Mouse (Mus musculus) neutrophil, adult 5-6 weeks (primary cell): ENCODE data around the gene Trp53bp2. TPM values are rescaled to one million over a fixed set of nuclear protein-coding genes. Genes with fewer than 3 reads are reported as not detected.

Source experiments
- ATAC-seq: fragments of 151-379, 151-347 bp; 2 replicates; pipeline ENCODE4 v1.8.0; 2017; ENCODE audit warnings: mild to moderate bottlenecking, moderate TSS enrichment; ENCODE audit not compliant: insufficient number of reproducible peaks, poor library complexity, low FRiP score, severe bottlenecking; ENCODE audit errors: extremely low read depth
- total RNA-seq: library from RNA; stranded (forward); fragments of 200-1000 nt; gene quantifications from 2 replicates; pipeline ENCODE4 v1.2.3, GENCODE M21; 2017

Trp53bp2 gene
- total RNA-seq, 1 experiment from 2014 or later: 15.2 TPM

DNA sequence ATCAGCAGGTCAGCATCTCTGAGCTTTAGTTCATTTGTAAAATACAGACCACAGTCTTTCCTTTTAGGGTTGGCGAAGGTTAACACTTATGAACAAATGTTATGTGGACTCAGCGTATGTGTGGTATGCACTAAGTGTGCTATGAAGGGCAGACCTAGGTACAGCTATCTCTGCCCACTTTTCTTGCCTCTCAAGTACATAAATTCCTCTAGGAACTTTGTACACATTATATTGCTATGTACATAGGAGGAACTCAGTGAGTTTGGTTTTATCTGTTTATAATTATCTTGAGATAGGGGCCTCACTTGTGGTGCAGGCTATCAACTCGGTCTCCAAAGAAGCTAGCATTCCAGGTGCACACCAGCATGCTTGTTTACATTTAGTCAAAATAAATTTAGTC is 9.1 kb upstream of the Trp53bp2 start:
- ATAC-seq: no peak

DNA sequence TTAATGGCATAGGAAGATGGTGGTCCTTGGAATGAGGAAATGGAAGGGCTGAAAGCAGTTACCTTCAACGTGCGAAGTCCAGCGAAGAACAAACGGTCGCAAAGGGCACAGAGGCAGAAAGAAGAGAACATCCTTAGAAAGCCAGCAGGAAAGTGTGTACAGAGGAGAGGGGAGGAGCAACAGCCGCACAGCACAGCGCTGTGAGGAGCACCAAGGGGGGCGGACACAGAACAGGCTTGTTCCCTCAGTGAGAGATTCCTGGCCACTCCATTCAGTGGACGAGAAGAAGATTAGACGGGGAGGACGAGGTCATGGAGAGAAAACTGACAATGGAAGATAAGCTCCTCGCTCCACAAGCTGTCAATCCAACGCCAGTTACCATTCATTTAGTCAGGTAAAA is 5.9 kb upstream of the Trp53bp2 start:
- ATAC-seq: no peak

DNA sequence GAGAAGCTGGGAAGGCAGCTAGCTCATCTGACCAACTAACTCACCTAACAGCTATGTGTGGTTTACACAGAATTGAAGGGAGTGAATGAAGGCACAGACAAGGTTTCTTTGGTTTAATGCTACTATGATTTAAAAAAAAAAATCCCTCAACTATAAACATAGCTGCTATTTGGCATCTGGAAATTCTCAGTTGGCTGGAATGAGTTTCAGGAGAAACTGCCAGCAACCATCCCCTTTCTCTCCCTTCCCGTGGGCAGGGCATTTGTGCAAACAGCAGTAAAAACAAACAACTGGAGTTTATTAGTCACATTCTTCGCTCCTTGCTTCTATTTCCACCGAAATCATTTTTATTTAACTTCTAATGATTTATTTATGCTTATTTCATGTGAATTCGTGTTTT is 2.4 kb upstream of the Trp53bp2 start:
- ATAC-seq: no peak

DNA sequence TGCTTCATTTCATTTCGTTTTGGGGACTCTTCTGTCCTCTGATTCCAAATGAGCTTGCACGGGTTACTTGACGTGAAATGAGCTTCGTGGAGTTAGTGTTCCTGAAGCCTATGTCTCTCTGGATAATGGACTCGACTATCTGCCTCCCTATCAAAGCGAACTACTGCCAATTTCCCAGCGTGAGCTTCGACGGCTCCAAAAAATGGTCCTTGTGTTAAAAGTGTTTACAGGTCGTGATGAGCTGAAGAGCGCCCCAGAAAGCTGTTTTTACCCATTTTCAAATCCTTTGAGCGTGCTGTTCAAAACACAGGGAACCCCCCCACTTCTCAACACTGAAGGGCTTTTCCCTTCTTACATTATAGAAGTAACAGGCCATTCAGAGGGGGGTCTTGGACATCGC is 729 bp upstream of the Trp53bp2 start:
- ATAC-seq: no peak

DNA sequence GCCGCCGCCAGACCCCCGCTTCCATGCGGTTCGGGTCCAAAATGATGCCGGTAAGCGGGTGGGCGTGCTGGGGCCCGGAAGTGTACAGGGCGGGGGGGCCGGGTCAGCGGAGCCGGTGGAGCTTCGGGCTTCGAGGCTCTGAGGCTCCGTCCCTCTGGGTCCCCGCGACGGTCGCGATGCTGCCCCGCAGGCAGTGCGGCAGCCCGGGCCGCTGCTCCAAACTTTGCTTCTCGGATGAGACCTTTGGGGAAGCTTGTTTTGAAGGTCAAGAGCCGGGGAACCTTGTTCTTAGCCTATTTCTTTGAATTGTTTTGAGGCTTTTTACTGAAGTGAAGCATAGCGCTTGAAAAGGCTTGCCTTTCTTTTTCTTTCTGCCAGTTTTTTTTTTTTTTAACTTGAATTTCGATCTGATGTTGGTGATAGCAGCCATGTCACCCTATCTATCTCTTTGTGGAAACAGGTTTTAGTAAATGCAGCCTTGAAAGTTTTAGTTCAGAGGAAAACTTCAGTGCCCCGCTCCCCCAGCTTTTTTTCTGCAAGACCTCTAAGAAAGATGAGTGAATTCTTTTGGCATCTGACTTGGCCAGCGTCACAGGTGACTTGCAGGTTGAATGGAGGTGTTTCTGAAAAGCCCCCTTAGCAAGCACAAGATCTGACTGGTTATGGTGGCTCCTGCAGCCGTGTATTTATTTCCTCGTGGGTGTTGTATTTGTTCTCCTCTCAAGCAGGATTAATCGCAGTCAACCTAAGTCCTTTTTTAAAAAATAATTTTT is 615 bp downstream of the Trp53bp2 start:
- 0 out of 2 replicates have a peak, but pooled peaks have one; percentile 18 for ATAC-seq

DNA sequence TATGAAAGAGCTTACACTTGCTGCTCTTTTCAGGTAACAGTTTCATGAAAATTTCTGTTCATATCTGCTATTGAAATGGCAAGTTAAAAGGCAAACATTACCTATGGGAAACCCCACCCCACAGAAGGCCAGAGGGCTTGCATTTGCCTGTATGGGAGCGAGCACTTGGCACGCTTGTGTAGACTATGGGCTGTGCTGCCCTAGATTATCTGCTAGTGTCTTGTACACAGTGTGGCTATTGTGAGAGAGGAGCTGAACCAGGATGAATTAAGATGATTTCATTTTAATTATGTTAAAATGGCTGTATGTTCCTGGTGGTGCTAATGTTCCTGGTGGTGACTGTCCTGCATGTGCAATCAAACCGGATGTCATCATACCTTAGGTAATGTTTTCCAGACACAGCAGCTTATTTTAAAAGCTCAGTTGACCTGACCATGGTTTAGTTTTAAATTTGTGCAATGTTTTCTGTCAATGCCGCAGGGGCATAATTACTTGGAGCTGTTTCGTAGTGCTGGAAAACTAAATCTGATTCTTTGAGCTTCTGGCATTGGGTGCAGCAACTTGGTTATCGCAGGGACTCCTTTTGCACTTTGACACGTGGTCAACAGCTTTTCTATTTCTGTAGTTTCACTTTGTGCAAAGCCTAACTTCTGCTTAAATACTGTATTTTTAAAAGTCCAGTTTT is 3.8 kb downstream of the Trp53bp2 start:
- ATAC-seq: no peak

DNA sequence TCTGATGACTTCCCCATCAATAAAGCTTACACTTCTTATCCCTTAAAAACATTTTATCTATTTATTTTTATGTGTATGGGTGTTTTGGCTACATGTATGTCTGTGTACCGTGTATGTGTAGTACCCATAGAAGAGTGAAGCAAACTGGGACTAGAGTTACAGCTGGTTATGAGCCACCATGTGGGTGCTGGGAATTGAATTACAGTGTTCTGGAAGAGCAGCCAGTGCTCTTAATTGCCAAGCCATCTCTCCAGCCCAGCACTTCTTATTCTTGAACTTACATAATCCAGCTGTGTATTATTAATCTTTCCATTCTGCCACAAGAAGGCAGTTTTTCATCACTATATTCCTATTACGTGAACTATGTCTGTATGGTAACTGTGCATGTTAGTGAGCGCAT is 10.5 kb downstream of the Trp53bp2 start:
- no peak for ATAC-seq

DNA sequence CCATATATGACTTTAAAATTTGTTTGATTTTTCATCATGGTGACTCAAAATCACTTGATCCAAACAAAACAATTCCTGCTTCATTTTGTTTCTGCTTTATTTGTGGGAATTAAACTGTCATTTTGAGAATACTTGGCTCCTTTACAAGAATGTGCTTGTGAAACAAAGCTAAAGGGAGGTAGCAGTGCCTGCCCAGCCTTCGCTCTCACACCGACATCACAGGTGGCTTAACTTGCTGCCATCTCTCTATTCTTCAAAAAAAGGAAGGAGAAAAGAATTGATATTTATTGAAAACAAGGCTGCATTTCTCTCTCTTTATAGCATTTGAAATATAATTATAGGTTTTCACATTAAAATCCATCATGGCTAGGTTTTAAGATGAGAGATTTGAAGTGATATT is 15.3 kb downstream of the Trp53bp2 start:
- ATAC-seq: no peak

DNA sequence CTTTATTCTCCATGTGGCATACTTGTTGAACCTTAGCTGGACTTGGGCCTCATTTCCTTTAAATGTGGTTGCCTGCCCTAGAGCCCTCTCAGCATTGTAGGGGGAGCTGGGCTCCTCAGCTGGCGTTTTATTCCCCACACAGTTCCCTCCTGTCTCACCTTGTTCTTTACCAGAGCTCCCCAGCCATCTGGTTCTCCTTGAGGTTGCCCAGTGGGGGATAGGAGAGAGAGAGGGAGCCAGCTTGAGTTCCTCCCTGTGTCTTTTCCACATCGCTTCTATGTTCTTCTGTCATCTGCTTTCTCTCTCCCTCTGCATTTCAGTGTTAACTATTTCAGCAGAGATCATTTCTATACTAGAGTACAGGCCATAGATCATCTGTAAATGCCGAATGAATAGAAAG is 16.2 kb downstream of the Trp53bp2 start:
- ATAC-seq: no peak

DNA sequence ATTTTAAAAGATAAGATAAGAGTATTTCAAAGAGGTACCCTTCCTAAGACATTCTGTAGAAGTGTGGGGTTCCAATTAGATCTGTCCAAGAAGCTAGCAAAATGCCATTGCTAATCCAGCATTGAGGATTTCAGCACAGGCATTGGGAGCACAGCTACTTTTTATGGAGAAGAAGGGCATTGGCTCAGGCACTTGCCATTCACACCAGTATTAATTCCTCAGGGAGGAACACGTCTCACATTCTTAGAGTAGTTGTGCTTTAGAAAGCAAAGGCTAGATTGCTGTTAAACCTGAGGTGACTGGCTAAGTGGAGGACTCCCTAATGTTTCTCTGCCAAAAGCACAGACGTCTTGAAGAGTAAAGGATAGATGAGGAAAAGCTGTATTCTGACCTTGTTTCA is 17.5 kb downstream of the Trp53bp2 start:
- ATAC-seq: no peak

DNA sequence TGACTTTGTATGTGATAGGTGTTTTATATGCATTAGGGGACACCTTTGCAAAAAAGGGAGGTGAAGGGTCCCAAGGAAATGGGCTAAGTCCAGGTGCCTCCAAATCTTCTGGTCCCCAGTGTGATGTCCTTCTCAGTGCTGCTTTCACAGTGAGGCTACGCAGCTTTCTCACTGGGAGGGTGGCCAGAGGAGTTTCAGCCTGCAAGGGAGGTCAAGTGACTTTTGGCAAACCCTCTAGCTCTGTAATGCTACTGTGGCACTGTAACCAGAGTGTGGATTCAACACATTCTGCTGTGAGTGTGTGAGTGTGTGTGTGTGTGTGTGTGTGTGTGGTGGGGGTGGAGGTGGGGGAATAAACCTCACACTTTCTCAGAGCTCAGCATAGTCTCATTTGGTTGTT is 18.5 kb downstream of the Trp53bp2 start:
- no peak for ATAC-seq

DNA sequence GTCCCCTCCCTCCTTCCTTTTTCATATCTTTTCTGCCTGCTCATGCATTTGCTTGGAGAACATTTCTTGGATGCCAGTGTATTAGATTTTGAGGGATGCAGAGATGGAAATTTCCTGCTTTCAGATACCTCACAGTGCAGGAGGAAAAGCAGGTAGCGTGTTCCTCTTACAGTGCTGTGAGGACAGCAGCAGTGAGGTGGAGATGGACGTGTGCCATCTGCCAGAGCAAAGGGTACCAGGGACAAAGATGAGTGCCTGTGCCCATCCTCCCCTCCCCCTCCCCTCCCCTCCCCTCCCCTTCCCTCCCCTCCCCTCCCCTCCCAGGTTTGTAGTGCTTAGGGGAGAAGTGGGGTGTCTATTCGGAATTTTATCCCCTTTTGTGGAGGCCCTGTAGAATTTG is 20.9 kb downstream of the Trp53bp2 start:
- no peak for ATAC-seq

DNA sequence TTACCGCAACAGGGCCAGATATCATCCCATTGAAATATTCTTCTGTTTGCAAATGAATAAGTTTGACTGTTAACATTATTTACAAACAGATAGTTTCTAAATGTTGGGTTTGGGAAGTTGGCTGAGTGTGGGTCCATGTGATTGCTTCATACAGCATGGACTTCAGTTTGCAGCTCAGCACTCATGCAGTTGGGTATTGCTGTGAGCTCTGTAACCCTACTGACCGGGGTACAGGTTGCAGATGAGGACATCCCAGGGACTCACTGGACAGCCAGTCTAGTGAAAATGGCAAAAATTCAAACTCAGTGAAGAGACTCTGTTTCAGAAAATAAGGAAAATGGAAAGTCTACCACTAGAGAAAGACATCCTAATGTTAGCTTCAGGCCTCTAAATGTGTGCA is 21.7 kb downstream of the Trp53bp2 start:
- no peak for ATAC-seq

DNA sequence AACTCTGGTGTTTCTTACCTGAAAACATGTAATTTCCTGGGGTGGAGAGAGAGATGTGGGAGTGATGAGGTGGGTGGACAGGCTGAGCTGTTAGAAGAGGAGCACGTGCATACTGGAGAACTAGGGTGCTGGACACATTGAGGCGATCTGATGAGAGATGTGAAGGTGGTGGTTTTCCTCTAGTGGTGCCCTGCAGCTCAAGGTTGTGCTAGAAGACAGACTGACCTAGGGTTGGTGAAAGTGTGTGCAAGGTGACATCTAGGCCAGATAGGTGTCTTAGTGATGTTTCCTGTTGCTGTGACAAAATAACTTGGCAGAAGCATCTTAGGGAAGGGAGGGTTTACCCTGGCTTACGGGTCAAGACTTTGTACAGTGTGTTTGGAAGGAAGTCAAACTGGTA is 23.1 kb downstream of the Trp53bp2 start:
- no peak for ATAC-seq

DNA sequence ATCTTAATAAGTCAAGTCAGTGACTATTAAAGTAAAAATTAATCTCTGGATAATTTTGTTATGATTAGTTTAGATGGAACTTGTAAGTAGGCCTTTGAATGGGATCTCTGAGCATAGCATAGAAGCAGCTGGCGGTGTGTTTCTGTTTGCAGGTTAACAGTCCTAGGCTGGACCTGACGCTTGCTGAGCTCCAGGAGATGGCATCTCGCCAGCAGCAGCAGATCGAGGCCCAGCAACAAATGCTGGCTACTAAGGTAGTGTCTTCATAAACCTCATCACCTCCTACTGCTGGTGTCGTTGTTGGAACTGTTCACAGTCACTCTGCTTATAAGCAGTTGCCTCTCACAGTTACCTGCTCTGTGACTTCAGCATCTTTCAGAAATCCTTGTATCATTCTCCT is 27.8 kb downstream of the Trp53bp2 start:
- ATAC-seq: no peak

DNA sequence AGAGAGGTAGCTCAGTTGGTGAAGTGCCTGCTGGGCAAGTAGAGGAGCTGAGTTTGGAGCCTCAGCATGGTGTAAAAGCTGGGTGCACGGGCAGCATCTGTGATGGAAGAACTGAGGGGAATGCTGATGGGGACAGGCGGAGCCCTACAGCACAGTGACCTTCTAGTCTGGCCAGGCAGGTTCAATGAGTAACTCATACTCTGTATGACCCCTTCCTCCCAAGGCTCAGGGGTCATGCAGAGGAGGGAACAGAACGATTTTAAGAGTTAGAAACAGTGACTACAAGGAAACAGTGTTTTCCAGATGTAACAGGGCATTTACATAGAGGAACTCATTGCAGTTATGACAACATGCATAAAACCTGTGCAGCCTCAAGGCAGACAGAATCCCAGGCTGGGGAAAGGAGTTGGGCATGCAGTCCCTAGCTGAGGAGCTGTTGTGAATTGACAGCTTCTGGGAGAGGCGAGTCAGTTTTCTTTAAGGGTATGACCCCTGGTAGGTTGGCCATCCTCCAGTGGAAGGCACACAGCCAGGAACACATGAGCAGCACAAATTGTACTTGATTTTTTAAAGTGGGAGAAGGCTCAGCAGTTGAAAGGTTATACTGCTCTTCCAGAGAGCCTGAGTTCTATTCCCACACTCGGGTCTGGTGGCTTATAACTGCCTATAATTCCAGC is 30.7 kb downstream of the Trp53bp2 start:
- no peak for ATAC-seq

DNA sequence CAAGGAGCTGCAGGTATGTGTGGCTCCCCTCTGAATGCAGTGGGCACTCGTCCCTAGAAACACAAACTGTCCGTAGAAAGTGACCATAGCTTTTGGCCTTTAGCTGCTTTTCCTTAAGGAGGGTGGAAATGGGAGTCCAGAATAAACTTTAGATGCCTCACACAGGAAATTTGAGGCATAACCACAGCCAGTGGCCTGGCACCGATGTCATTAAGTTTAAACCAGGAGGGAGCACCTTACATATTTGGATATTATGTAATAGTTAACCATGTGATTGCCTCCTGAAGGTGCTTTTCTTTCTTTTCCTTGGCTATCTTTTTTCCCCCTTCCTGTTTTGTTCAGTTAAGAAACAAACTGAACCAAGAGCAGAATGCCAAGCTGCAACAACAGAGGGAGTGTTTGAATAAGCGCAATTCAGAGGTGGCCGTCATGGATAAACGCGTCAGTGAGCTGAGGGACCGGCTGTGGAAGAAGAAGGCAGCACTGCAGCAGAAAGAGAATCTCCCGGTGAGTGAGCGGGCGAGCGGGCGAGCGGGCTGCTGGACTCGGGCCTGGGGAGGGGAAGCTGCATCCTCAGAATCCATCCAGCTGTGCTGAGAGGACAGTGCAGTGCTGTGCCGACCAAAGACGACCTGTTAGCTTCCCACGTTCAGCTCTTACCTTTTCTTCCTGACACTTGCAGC is 33.0 kb downstream of the Trp53bp2 start:
- no peak for ATAC-seq

DNA sequence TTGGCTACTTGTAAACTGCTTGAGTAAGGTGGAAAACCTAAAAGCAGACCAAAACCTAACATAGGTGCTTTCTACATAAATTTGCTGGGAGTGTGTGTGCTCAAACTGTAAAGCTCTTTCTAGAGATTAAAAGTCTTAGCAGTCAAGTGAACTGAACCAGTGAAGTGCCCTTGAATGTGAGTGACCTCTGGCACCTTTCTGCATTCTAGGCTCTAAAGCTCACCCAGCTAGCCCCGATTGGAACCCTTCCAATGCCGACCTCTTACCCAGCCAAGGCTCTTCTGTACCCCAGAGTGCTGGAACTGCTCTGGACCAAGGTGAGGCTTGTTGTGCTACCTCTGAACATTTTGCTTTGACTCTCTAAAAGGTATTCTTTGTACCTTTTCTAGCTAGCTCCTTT is 35.1 kb downstream of the Trp53bp2 start:
- no peak for ATAC-seq

DNA sequence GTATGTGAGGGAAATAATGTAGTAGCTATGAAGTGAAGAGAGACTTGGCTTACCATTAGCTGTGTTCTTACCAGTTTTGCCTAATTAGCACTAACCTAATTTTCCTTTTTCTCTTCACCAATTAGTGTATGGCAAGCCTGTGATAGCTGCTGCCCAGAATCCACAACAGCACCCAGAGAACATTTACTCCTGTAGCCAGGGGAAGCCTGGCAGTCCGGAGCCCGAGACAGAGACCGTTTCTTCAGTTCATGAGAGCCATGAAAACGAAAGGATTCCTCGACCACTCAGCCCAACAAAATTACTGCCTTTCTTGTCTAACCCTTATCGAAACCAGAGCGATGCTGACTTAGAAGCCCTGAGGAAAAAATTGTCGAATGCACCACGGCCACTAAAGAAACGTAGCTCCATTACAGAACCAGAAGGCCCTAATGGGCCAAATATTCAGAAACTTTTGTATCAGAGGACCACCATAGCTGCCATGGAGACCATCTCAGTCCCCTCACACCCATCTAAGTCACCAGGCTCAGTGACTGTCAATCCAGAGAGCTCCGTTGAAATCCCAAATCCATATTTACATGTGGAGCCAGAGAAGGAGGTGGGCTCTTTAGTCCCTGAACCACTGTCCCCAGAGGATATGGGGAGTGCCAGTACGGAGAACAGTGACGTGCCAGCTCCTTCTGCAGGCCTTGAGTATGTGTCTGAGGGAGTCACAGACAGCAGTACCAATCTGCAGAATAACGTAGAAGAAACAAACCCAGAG is 39.5 kb downstream of the Trp53bp2 start:
- no peak for ATAC-seq
